Mouse (Mus musculus): ENCODE results near the gene Vat1l. TPM values are rescaled to one million over a fixed set of nuclear protein-coding genes. Genes with fewer than 3 reads are reported as not detected.

Vat1l gene
- polyA plus RNA-seq, 1 experiment from 2014 or later, result 2.1 TPM

DNA sequence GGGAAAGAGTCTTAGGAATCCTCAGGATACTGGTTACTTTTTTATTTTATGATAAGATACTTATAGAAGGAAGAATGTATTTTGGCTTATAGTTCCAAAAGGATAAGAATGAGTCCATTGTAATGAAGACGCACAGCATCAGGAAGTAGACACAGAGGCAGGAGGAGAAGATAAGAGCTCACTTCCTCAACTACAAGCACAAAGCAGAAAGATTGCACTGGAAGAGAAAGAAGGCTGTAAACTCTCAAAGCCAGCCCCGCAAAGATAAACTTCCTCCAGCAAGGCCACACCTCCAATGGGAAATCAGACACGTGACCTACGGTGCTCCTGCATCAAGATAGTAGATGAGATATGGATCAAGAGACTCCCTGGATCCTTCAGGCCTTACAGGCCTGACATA lies 182.1 kb downstream of the Vat1l start:
- H3K27me3 ChIP-seq (ENCODE audit: control insufficient read depth, insufficient read depth, low read length), result no peaks in the 10 kb centered on the region
- no peak overlapping the region for H3K27ac ChIP-seq (ENCODE audit: low read length)
- no peaks in the 10 kb centered on the region for H3K4me1 ChIP-seq (ENCODE audit: control insufficient read depth, insufficient read depth, low read length)
- no peak overlapping the region for H3K4me2 ChIP-seq (replicated peaks; ENCODE audit: low read depth, low read length)
- no peak overlapping the region for H3K4me3 ChIP-seq (ENCODE audit: low read depth, low read length)
- no peak for ATAC-seq (ENCODE audit: insufficient number of reproducible peaks, insufficient read depth, low FRiP score, low read depth)
- no peaks in the 10 kb centered on the region for H3K9me3 ChIP-seq (ENCODE audit: control insufficient read depth, low read depth, low read length)
- no peak overlapping the region for H3K9ac ChIP-seq (replicated peaks; ENCODE audit: low read depth, low read length)
- H3K36me3 ChIP-seq (ENCODE audit: control insufficient read depth, insufficient read depth, low read length), result no peaks in the 10 kb centered on the region
- WGBS, result 62% methylated on average over 4 of the region's 4 CpGs

DNA sequence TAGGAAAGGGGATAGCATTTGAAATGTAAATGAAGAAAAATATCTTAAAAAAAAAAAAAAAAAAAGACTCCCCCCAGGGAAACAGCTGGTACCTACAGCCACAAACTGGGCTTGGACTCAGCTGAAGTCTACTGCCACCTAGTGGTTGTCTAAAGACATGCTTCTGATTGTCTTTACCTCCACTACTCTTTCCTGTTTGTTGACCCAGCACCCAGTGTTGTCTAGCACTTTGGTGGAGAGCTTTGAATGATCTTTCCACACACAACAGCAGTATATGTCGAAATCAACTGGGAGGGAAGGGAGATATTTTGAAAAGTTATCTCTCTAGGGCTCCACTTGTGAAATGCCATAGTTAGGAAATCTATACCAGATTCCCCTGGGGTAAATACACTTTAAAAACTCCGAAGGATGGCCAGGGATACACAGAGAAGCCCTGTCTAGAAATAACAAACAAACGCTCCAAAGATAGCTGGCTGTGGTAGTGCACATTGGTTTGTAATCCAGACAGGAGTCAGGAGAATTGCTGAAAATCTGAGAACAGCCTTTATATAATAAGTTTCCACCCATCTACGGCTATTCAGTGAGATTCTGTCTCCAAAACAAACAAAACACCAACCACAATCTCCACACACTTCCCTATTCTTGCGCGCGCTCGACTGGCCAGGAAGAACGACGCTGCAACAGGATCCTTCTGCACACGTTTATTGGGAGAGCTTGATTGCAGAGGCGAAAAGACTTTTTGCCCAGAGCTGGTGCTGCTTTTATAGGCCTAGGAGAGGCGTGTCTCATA lies 185.2 kb downstream of the Vat1l start:
- no peaks in the 10 kb centered on the region for H3K36me3 ChIP-seq (ENCODE audit: control insufficient read depth, insufficient read depth, low read length)
- H3K27me3 ChIP-seq (ENCODE audit: control insufficient read depth, insufficient read depth, low read length), result no peaks in the 10 kb centered on the region
- no peaks in the 10 kb centered on the region for H3K4me1 ChIP-seq (ENCODE audit: control insufficient read depth, insufficient read depth, low read length)
- H3K9ac ChIP-seq (replicated peaks; ENCODE audit: low read depth, low read length), result no peak overlapping the region
- no peak overlapping the region for H3K27ac ChIP-seq (ENCODE audit: low read length)
- ATAC-seq (ENCODE audit: insufficient number of reproducible peaks, insufficient read depth, low FRiP score, low read depth), result no peak
- no peak overlapping the region for H3K4me2 ChIP-seq (replicated peaks; ENCODE audit: low read depth, low read length)
- H3K9me3 ChIP-seq (ENCODE audit: control insufficient read depth, low read depth, low read length), result no peaks in the 10 kb centered on the region
- 88% methylated on average over 11 of the region's 13 CpGs for WGBS
- no peak overlapping the region for H3K4me3 ChIP-seq (ENCODE audit: low read depth, low read length)

DNA sequence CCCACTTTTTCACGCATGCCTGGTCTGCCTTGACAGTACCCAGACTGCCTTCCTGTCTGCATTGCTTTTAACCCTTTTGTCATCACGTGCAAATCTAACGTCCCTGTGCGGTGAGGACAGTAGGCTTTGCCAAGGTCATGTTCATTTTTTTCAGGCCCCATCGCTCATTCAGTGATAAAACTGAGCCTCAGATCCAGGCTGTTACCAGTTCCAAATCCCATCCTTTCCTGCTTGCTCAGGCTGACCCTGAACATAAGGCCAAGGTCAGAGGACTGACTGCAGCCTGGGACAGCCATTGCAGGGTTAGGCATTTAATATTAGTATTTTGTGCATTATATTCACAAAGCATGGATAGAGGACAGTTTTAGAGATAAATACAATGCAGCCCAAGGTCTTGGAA lies 192.9 kb downstream of the Vat1l start:
- ATAC-seq (ENCODE audit: insufficient number of reproducible peaks, insufficient read depth, low FRiP score, low read depth), result no peak
- H3K4me3 ChIP-seq (ENCODE audit: low read depth, low read length), result no peak overlapping the region
- no peak overlapping the region for H3K4me2 ChIP-seq (replicated peaks; ENCODE audit: low read depth, low read length)
- H3K4me1 ChIP-seq (ENCODE audit: control insufficient read depth, insufficient read depth, low read length), result no peaks in the 10 kb centered on the region
- no peaks in the 10 kb centered on the region for H3K27me3 ChIP-seq (ENCODE audit: control insufficient read depth, insufficient read depth, low read length)
- H3K36me3 ChIP-seq (ENCODE audit: control insufficient read depth, insufficient read depth, low read length), result no peaks in the 10 kb centered on the region
- H3K27ac ChIP-seq (ENCODE audit: low read length), result no peak overlapping the region
- WGBS, result 87% methylated on average over 5 of the region's 5 CpGs
- H3K9me3 ChIP-seq (ENCODE audit: control insufficient read depth, low read depth, low read length), result no peaks in the 10 kb centered on the region
- no peak overlapping the region for H3K9ac ChIP-seq (replicated peaks; ENCODE audit: low read depth, low read length)

DNA sequence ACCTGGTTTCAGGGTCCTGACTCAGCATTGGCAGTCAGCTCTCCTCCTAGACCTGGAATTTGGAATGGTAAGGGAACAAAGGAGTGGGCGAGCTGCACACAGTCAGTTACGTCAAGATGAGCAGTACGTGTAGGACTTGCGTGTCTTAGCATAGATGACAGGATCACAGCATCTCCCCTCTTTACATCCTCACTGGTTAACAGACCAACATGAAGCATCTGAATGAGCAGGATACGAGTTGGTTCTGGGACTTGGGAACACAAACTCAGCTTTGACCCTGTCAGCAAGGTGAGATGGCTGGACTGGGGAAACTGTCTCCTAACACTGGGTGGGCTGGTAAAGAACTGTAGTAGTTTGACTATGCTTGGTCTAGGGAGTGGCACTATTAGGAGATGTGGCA lies 193.9 kb downstream of the Vat1l start:
- no peak for ATAC-seq (ENCODE audit: insufficient number of reproducible peaks, insufficient read depth, low FRiP score, low read depth)
- Histone ChIP-seq H3K9ac (replicated peaks; ENCODE audit: low read depth, low read length) (no peak overlapping the region), H3K27me3 (ENCODE audit: control insufficient read depth, insufficient read depth, low read length) (no peaks in the 10 kb centered on the region), H3K36me3 (ENCODE audit: control insufficient read depth, insufficient read depth, low read length) (no peaks in the 10 kb centered on the region), H3K27ac (ENCODE audit: low read length) (no peak overlapping the region), H3K9me3 (ENCODE audit: control insufficient read depth, low read depth, low read length) (no peaks in the 10 kb centered on the region), H3K4me2 (replicated peaks; ENCODE audit: low read depth, low read length) (no peak overlapping the region), H3K4me3 (ENCODE audit: low read depth, low read length) (no peak overlapping the region), H3K4me1 (ENCODE audit: control insufficient read depth, insufficient read depth, low read length) (no peaks in the 10 kb centered on the region)
- WGBS, result 92% methylated on average over 5 of the region's 5 CpGs

DNA sequence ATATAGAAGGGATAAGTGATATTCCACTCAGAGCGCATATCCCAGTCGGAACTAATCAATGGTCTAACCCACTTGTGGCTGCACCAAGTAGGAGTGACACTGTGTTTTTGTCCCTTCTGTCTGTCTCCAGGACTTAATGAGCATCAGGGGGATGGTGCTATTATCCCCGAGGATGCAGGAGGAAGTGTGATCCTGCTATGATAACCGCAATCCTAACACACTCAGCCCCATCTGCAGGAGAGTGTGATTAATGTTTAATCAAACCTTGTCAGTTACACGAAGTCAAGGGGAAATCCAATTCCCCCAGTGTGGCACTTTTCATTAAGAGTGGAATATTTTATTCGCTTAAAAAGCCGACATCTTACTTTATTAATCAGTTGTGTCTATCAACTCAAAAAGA lies 196.3 kb downstream of the Vat1l start:
- no peak overlapping the region for H3K4me3 ChIP-seq (ENCODE audit: low read depth, low read length)
- 65% methylated on average over 7 of the region's 7 CpGs for WGBS
- H3K4me2 ChIP-seq (replicated peaks; ENCODE audit: low read depth, low read length), result no peak overlapping the region
- H3K27ac ChIP-seq (ENCODE audit: low read length), result no peak overlapping the region
- no peaks in the 10 kb centered on the region for H3K9me3 ChIP-seq (ENCODE audit: control insufficient read depth, low read depth, low read length)
- H3K4me1 ChIP-seq (ENCODE audit: control insufficient read depth, insufficient read depth, low read length), result no peaks in the 10 kb centered on the region
- no peaks in the 10 kb centered on the region for H3K36me3 ChIP-seq (ENCODE audit: control insufficient read depth, insufficient read depth, low read length)
- H3K27me3 ChIP-seq (ENCODE audit: control insufficient read depth, insufficient read depth, low read length), result no peaks in the 10 kb centered on the region
- no peak overlapping the region for H3K9ac ChIP-seq (replicated peaks; ENCODE audit: low read depth, low read length)
- ATAC-seq (ENCODE audit: insufficient number of reproducible peaks, insufficient read depth, low FRiP score, low read depth), result no peak

DNA sequence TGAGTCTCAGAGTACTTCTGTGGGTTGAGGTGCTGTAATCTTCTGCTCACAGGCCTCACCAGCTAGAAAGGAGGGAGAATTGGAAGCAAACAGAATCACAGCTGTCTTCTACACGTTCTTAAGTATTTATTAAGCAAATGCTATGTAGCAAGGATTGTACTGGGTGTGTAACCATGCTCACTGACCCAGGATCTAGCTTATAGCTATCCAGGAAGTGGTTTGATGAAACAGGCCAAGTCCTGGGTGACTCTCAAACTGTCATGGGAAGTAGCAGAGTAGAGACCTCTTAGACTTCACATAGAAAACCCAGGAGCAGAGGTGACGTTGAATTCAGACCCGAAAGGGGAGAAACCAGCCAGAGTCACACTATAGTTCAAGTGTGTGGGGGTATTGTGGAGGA lies 206.0 kb downstream of the Vat1l start:
- Histone ChIP-seq H3K36me3 (ENCODE audit: control insufficient read depth, insufficient read depth, low read length) (no peaks in the 10 kb centered on the region), H3K27ac (ENCODE audit: low read length) (no peak overlapping the region), H3K4me2 (replicated peaks; ENCODE audit: low read depth, low read length) (no peak overlapping the region), H3K27me3 (ENCODE audit: control insufficient read depth, insufficient read depth, low read length) (no peaks in the 10 kb centered on the region), H3K4me3 (ENCODE audit: low read depth, low read length) (no peak overlapping the region), H3K9ac (replicated peaks; ENCODE audit: low read depth, low read length) (no peak overlapping the region), H3K4me1 (ENCODE audit: control insufficient read depth, insufficient read depth, low read length) (no peaks in the 10 kb centered on the region), H3K9me3 (ENCODE audit: control insufficient read depth, low read depth, low read length) (no peaks in the 10 kb centered on the region)
- 72% methylated on average over 3 of the region's 3 CpGs for WGBS
- ATAC-seq (ENCODE audit: insufficient number of reproducible peaks, insufficient read depth, low FRiP score, low read depth), result no peak

DNA sequence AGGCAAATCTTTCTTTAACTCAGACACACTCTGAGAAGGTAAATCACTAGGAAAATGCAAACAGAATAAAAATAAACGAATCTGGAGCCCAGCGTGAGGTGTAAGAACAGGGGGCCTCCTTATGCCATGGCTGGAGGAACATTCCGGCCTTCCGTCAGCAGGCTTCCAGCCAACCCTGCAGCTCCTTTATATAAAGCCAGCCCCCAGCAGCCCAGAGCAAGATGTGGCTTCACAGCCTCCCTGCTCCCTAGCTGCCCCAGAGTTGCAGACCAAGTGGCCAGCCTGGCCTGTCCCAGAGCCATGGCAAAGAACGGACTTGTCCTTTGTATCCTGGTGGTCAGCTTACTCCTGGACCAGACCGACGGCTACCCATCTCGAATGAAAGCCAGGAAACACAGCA lies 212.4 kb downstream of the Vat1l start, which contains the start of gene Clec3a:
Clec3a (plus strand) TSS at position 301 of the 400 bp plus-strand sequence.
- 74% methylated on average over 8 of the region's 8 CpGs for WGBS

DNA sequence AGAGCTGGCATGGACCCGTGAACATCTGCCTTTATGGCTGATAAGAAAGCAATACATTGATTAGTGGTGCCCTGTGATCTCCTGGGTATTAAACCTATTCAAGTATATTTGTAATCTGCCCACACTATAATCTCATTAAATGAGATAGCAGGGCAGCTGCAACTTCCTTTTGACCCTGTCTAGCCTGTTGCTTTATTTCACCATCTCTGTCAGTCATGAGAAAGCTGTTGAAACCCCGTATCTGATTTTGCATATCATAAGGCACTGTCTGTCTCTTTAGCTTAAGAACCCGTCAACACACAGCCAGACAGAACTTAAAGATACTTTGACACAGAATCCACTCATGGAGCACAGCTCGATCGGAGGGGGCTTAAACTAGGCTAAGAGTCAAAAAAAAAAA lies 213.1 kb downstream of the Vat1l start:
- H3K4me1 ChIP-seq (ENCODE audit: control insufficient read depth, insufficient read depth, low read length), result no peaks in the 10 kb centered on the region
- H3K27me3 ChIP-seq (ENCODE audit: control insufficient read depth, insufficient read depth, low read length), result no peaks in the 10 kb centered on the region
- H3K4me3 ChIP-seq (ENCODE audit: low read depth, low read length), result no peak overlapping the region
- H3K27ac ChIP-seq (ENCODE audit: low read length), result no peak overlapping the region
- H3K9ac ChIP-seq (replicated peaks; ENCODE audit: low read depth, low read length), result no peak overlapping the region
- no peaks in the 10 kb centered on the region for H3K36me3 ChIP-seq (ENCODE audit: control insufficient read depth, insufficient read depth, low read length)
- H3K4me2 ChIP-seq (replicated peaks; ENCODE audit: low read depth, low read length), result no peak overlapping the region
- ATAC-seq (ENCODE audit: insufficient number of reproducible peaks, insufficient read depth, low FRiP score, low read depth), result no peak
- 81% methylated on average over 5 of the region's 5 CpGs for WGBS
- H3K9me3 ChIP-seq (ENCODE audit: control insufficient read depth, low read depth, low read length), result no peaks in the 10 kb centered on the region

More for the DNA sequence above, 212.4 kb downstream of the Vat1l start, which contains the start of gene Clec3a:
- H3K4me1 ChIP-seq (ENCODE audit: control insufficient read depth, insufficient read depth, low read length), result no peaks in the 10 kb centered on the region
- H3K9ac ChIP-seq (replicated peaks; ENCODE audit: low read depth, low read length), result no peak within 1 kb of the TSS
- H3K27me3 ChIP-seq (ENCODE audit: control insufficient read depth, insufficient read depth, low read length), result no peaks in the 10 kb centered on the region
- H3K9me3 ChIP-seq (ENCODE audit: control insufficient read depth, low read depth, low read length), result no peaks in the 10 kb centered on the region
- ATAC-seq (ENCODE audit: insufficient number of reproducible peaks, insufficient read depth, low FRiP score, low read depth), result no peak
- H3K4me3 ChIP-seq (ENCODE audit: low read depth, low read length), result no peak within 1 kb of the TSS
- H3K27ac ChIP-seq (ENCODE audit: low read length), result no peak within 1 kb of the TSS
- no peaks in the 10 kb centered on the region for H3K36me3 ChIP-seq (ENCODE audit: control insufficient read depth, insufficient read depth, low read length)
- no peak within 1 kb of the TSS for H3K4me2 ChIP-seq (replicated peaks; ENCODE audit: low read depth, low read length)

DNA sequence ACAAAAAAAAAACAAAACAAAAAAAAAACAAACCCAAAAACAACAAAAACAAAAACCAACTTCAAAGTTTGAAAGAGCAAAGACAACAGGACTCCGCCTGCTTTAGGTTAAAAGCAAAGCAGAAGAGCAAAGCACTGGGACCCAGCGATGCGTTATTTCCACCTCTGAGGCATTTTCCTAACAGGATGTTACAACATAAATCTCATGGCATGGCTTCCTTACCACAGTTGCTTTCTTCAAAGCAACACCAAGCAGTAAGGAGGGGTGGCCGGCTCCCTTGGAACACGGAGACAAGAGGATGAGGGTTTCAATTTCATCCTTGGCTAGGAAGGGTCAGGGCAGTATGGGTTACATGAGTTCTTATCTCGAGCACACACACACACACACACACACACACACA lies 213.5 kb downstream of the Vat1l start:
- Histone ChIP-seq H3K9me3 (ENCODE audit: control insufficient read depth, low read depth, low read length) (no peaks in the 10 kb centered on the region), H3K36me3 (ENCODE audit: control insufficient read depth, insufficient read depth, low read length) (no peaks in the 10 kb centered on the region), H3K27me3 (ENCODE audit: control insufficient read depth, insufficient read depth, low read length) (no peaks in the 10 kb centered on the region), H3K27ac (ENCODE audit: low read length) (no peak overlapping the region), H3K4me1 (ENCODE audit: control insufficient read depth, insufficient read depth, low read length) (no peaks in the 10 kb centered on the region), H3K4me2 (replicated peaks; ENCODE audit: low read depth, low read length) (no peak overlapping the region), H3K9ac (replicated peaks; ENCODE audit: low read depth, low read length) (no peak overlapping the region), H3K4me3 (ENCODE audit: low read depth, low read length) (no peak overlapping the region)
- 66% methylated on average over 6 of the region's 6 CpGs for WGBS
- ATAC-seq (ENCODE audit: insufficient number of reproducible peaks, insufficient read depth, low FRiP score, low read depth), result no peak
